Mouse (Mus musculus): ENCODE data around the gene Rnf39.

Gene Rnf39

GRCm38 (mm10) chr17:36942391-36942790, 327 bp upstream of the Rnf39 start:
- DNase-seq, result peak; percentile 89 to 90

- DNase-seq, result no peak
Observed at GRCm38 (mm10) chr17:36943691-36944090, 973 bp downstream of the Rnf39 start.

- DNase-seq, result peak in 1 of 2 experiments; percentile 21
Observed at GRCm38 (mm10) chr17:36944121-36944775, 1.5 kb downstream of the Rnf39 start.

GRCm38 (mm10) chr17:36947051-36947819, 4.5 kb downstream of the Rnf39 start:
- DNase-seq, result peak in 1 of 2 experiments; percentile 39

- no peak for DNase-seq
Observed at GRCm38 (mm10) chr17:36948286-36948685, 5.6 kb downstream of the Rnf39 start.

- DNase-seq, result no peak
Observed at GRCm38 (mm10) chr17:36949265-36949664, 6.5 kb downstream of the Rnf39 start.

GRCm38 (mm10) chr17:36950981-36951947, 8.5 kb downstream of the Rnf39 start, which contains the start of gene Ppp1r11:
TSS of gene Ppp1r11 (minus strand) at chr17:36951741.
- peak; percentile 97 to 98 for DNase-seq

GRCm38 (mm10) chr17:36952631-36953030, 9.9 kb downstream of the Rnf39 start:
- no peak for DNase-seq

- peak in 1 of 2 experiments; percentile 47 for DNase-seq
Observed at GRCm38 (mm10) chr17:36953062-36953461, 10.3 kb downstream of the Rnf39 start.

- DNase-seq, result peak; percentile 94 to 96
Observed at GRCm38 (mm10) chr17:36957999-36958743, 15.5 kb downstream of the Rnf39 start, which contains the start of the genes Znrd1 and Znrd1as. TSS of gene Znrd1 (minus strand) at chr17:36958559. TSS of gene Znrd1as (plus strand) at chr17:36958592.

GRCm38 (mm10) chr17:36958884-36959283, 16.2 kb downstream of the Rnf39 start:
- no peak for DNase-seq

- no peak for DNase-seq
Observed at GRCm38 (mm10) chr17:36961125-36961524, 18.4 kb downstream of the Rnf39 start.

- DNase-seq, result no peak
Observed at GRCm38 (mm10) chr17:36966875-36967274, 24.2 kb downstream of the Rnf39 start.

GRCm38 (mm10) chr17:36970316-36970890, 27.7 kb downstream of the Rnf39 start:
- DNase-seq, result no peak

- DNase-seq, result no peak
Observed at GRCm38 (mm10) chr17:36971172-36971850, 28.6 kb downstream of the Rnf39 start.

- no peak for DNase-seq
Observed at GRCm38 (mm10) chr17:36972791-36973190, 30.1 kb downstream of the Rnf39 start.

GRCm38 (mm10) chr17:36973271-36973787, 30.6 kb downstream of the Rnf39 start:
- DNase-seq, result no peak

- DNase-seq, result peak in 1 of 2 experiments; percentile 26
Observed at GRCm38 (mm10) chr17:36981221-36981813, 38.6 kb downstream of the Rnf39 start, which contains the start of gene 2410137M14Rik. TSS of gene 2410137M14Rik (minus strand) at chr17:36981237.

GRCm38 (mm10) chr17:36981845-36982244, 39.1 kb downstream of the Rnf39 start:
- DNase-seq, result no peak

Data from lung, adult 18-20 months (tissue).